Mouse (Mus musculus) layer of hippocampus, postnatal 36 days (tissue): Measurements from ENCODE around the gene Ttyh1. TPM values are rescaled to one million over a fixed set of nuclear protein-coding genes. Genes with fewer than 3 reads are reported as not detected.

ENCODE experiments used
- total RNA-seq, 2 experiments: library from RNA; stranded (reverse); gene quantifications; 2 replicates each; pipeline ENCODE4 v1.2.3; 2021

Ttyh1 gene
- total RNA-seq, 2 experiments from 2014 or later, result 554 to 570 TPM

Other genes starting within 250 kb of the Ttyh1 start
- gene Gm14548, start 221.3 kb upstream of the Ttyh1 start, total RNA-seq, result not detected
- not detected for gene Lilra6, start 203.9 kb upstream of the Ttyh1 start, total RNA-seq
- gene Lair1, start 56.2 kb upstream of the Ttyh1 start, total RNA-seq, result 1 to 10 TPM; 3.8 to 7.5 TPM
- 100 to 1,000 TPM; 154 to 191 TPM for gene Leng8, start 17.6 kb downstream of the Ttyh1 start, total RNA-seq
- gene Leng9, start 31.0 kb downstream of the Ttyh1 start, total RNA-seq, result 1 to 10 TPM; 5.5 to 5.9 TPM
- gene Cdc42ep5, start 45.5 kb downstream of the Ttyh1 start, total RNA-seq, result 1 to 10 TPM in 1 of 2 experiments, under 1 TPM in 1; 0.95 to 1.1 TPM
- not detected for gene Lilra5, start 118.3 kb downstream of the Ttyh1 start, total RNA-seq
- not detected for gene Ncr1, start 218.3 kb downstream of the Ttyh1 start, total RNA-seq